Mouse (Mus musculus) thymus, adult 18-20 months (tissue): ENCODE data around the gene Omg.
A peak's percentile ranks its signal among the peaks of the same experiment; 100 is the strongest.

Experiments
- DNase-seq, 2 experiments: peaks; one replicate each; pipeline ENCODE4 v3.0.0; 2022; ENCODE audit warnings: mixed read lengths in 2 of 2

Omg gene

DNA sequence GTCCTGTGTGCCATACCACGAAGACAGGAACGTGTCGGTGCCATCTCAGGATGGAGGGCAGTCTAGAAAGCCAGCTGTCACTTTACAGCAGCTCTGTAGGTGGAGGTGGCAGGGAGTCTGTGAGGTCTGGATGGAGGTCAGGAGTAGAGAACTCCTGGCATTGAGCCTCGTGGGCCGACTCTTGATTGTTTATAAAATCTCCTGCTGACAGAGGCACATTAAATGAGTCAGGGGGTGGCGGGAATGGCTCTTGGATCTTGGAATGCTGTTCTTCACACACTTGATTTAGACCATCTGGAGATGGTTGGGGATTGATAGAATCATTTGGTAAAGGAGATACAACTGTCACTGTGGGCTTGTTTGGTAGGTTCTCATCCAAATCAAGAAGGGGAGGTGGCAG, 11.4 kb upstream of the Omg start:
- no peak for DNase-seq

DNA sequence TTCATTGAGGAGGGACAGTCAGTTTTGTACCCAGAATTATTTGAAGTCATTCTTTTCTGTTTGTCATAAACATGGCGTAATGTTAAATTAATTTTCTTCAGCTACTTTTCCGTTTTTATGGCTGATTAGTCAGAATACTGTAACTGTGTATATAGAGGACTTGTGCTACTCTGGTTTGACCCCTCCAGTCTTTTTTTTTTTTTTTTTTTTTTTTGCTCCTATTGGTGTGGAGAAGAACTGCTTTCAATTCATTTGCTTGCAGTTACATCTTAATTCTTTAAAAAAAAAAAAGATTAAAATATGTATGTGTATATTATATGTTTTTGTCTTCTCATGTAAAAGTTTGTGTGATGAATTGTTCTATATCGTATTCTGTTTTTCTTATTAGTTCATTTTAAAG, 8.1 kb upstream of the Omg start:
- no peak for DNase-seq

DNA sequence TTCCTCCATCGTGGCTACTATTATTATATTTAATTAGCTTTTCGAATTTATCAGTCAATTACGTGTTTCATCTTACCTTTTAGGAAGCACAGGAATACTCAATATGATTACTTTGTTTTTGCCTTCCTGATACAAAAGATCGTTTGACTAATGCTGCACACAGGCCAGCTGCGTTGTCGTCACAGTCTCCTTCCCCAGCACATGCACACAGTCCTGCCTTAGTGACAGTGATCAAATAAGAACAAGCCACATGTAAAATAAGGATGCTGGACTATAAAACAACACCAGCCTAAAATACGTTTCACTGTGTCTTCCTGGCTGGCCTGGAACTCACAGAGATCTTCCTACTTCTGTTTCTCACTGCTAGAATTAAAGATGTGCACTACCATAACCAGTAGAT, 622 bp upstream of the Omg start:
- DNase-seq: no peak

DNA sequence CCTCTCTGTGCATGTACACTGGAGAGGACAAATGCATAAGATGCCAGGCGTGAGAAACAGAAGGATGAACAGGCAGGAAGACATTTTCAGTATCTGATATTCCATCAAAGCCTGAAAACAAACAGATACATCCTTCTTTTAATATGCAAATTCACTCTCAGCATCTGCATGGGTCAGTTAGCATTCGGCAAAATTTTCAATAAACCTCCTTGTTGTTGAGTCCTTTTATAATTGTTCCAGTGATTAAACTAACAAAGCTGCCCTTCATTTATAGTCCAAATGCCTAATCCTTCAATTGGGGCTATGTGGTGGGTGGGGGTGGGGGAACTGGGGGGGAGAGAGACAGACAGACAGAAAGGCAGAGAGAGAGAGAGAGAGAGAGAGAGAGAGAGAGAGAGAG, 967 bp downstream of the Omg start:
- no peak for DNase-seq

DNA sequence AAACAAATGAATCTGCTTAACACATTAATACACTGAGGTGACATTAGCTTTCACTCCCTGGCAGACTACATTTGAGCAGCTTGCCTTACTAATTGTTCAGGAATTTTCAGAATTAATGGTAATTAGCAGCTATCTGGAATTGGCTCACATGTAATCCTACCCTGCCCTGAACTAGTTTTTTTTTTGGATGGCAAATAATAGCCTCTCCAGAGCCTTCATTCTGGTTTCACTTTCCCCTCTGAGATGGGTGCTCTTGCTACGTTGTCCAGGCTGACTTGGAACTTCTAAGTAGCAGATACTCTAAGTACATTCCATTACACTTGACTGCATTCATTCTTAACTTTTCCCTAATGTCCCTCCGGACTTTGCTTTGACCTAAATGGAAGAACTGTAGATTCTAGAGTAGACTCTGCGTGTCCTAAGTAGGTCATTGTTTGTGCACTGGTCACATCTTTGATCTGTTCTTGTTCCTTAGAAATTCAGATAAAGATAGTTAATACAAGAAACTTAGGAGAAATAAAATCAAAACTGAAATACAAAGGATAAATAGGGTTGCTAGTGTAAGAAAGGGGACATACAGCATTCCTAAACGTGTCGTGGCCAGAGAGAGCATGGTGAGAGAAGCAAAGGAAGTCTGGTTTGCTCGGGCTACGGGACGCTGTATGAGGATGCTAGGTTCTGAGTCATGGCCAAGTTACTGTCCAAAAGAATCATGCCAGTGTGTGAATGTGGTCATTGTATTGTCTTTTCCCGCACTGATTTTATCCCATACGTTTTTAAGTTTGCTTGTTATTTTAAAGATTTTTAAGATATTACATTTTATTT, 8.7 kb downstream of the Omg start:
- DNase-seq: no peak

DNA sequence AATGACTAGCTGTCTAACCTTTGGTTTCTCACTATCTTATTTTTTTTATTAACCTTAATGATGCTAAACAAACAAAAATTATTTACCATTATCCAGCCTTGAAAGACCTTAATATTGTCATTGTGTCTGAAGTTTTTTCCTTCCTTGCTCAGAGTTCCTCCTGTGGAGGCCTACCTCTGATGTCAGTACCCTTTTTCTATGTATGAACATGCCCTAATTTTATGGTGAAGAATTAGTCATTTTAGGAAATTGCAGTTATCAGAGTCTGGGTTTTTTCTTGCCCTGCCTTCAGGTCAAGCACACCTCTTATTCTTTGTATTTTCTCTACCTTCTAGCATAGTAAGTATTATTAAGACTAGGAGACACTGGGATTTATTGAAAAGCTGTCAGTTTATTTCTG, 19.2 kb downstream of the Omg start:
- DNase-seq: no peak

DNA sequence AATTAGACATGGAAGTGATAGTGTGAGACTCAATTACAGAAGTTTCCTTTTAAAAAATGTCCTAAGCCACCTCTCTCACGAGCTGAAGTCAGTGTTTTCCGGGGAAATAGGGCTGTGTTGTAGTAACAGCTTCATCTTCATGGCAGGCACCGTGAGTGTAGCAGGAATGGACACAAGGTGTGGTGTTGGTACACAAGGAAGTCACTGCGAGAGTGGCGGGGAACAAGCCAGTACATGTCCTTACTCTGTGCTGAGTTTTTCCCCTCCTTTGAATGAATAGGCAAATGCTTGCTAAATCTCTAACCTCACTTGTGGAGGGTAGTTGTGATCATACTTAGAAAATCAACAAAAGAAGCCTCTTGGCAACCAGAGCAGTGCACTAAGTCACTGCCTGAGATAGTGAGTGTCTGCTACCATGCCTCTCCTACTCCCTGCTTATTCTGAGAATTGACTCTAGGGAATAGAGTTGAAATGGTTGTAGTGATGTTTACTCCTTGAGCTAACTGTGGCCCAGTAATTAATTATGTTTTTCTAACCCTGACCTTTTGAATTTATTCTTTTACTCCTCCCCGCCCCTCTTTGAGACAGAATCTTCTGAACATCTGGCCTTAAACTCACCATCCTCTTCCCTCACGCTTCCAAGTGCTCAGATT, 19.9 kb downstream of the Omg start:
- no peak for DNase-seq

DNA sequence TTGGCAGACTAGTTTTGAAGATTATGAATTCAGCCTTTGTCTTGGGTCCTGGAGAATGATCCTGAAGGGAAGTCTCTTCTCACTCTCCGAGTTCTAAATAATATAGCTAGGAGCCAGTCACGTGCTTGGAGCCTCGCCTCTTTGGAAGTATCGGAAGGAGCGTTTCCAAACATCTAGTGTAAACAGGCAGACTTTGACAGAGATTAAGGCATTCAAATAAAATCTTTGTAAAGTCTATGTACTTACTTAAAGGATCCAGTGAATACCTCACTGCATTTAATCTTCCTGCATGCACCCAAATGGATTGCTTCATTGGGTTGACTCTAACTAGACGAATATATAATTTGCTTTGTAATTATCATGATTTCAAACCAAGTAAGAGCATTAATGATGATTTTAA, 20.5 kb downstream of the Omg start:
- no peak for DNase-seq

DNA sequence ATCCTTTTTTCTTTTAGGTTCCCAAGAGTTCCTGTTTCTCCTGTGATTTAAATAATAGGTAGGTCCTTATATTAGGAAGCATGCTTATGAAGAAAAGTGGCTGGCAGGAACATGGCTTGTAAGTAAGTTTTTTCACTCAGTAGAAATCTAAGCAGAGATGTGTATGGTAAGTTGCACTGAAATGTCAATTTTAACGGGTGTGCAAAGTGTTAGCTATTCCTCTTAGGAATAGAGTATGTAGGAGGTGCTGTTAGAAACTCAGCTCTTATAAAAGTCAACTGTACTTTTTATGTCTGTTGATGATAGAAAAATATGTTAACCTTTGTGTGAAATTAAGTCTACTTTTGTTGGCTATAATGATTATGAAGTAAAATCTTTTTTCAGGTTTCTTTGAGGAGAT, 35.8 kb downstream of the Omg start:
- no peak for DNase-seq

DNA sequence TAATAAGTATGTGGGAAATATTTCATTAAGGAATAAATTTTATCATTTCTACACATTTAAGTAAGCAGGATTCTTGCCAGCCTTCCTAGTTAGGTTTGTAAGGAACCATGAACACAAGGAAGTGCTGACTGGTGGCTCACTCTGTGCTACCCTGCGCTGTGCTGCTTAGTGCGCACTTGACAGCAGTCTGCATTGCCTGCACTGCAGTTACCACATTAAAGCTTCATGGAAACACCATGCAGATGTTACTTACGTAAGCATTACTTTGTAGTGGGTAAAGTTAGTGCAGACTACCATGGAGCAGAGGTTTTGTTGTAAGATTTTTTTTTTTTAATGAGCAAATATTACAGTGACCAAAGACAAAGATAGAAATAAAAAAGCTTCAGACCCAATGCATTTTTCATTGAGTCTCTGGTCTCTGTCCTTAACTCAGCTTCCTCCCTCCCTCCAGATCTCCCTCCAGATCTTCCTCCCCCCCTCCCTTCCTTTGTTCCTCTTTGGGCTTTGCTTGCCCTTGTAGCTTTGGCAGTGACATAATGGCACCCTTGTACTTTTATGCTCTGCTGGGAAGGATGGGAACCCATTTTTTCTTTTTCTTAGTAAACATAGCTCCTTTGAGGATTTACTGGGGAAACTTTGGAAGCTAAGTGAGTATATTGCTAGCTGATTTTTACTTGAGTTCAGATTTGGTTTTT, 43.0 kb downstream of the Omg start:
- DNase-seq: peak; percentile 33 to 59

DNA sequence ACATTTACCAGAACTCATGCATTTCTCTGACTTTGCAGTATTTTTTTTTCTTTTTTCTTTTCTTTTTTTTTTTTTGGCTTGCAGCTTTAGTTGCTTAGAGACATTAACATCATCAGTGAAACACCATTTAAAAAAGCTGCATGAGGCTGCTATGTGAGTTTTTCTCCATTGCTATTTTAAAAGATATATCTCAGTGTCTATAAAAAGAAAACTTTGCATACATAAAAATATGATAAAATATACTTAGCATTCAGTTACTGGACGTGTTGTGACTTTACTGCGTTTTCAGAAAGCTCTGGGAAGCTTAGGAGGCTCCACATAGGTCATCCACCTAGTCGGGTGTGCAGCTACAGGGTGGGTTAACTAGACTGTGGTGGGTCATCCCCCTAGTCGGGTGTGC, 44.0 kb downstream of the Omg start:
- DNase-seq: no peak

DNA sequence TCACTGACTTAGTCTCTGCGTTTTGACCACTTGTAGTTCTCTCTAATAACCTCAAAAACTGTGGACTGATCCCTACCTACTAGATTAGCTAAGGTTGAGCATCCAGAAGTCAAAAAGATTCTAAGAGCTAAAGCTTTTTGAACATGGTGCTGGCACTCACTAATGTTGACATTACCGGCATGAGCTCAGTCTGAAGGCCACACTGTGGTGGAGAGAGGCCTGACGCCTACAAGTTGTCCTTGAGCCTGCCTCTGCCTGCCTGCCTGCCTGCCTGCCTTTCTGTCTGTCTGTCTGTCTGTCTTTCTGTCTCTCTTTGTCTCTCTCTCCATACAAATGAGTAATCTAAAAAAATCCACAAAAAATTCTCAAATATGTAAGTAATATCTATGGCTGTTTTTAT, 46.0 kb downstream of the Omg start:
- no peak for DNase-seq

DNA sequence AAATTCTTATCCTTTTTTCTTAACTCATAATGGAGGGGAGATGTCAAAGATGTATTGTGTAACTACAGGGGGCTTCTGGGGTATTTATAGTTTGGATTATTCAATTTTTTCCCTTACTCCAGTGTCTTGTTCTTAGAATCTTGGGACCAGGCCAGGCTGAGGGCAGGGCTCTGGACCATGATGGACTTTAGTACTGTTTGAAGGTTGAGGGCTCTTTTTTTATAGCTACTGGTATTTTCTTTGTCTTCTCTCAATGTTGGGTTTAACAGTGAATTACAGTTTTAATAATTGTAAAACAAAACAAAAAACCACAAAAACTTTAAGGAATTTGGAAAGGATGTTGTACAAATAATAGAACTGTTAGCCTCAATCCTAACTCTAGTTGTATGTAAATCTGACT, 50.9 kb downstream of the Omg start:
- DNase-seq: no peak
